Mouse (Mus musculus) cerebellum, adult 11 months (tissue): ENCODE results near the gene Gm9945.

Experiments used
- DNase-seq: peaks from one replicate; pipeline ENCODE4 v3.0.0; 2022

Gene Gm9945

GRCm38 (mm10) chr11:53496946-53497345, 17.0 kb downstream of the Gm9945 start:
- DNase-seq = no peak

DNA sequence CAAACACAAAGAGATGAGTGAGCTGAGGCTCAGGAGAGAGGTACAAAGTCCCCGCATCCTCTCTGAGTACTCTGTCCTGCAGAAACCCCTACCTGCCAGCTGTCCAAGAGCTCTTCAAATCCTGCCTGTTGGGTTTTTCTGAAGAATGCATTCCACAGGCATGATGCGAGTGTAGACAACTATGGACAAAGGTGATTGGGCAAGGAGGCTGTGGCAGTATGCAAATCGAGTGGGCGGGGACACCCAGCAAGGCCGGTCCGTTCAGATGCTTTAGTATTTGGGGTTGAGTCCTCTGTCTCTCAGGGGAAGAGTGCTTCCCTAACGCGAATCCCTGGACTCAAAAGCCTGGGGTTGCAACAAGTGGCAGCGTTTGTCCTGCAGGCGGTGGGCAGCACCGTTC, 20.6 kb downstream of the Gm9945 start:
- DNase-seq = no peak

- DNase-seq = no peak
Measured at GRCm38 (mm10) chr11:53502039-53502765, 22.2 kb downstream of the Gm9945 start.

GRCm38 (mm10) chr11:53503738-53504137, 23.8 kb downstream of the Gm9945 start:
- no peak for DNase-seq

- peak; percentile 30 for DNase-seq
Measured at GRCm38 (mm10) chr11:53504376-53504775, 24.4 kb downstream of the Gm9945 start.

GRCm38 (mm10) chr11:53505026-53505663, 25.2 kb downstream of the Gm9945 start:
- DNase-seq = peak; percentile 94

DNA sequence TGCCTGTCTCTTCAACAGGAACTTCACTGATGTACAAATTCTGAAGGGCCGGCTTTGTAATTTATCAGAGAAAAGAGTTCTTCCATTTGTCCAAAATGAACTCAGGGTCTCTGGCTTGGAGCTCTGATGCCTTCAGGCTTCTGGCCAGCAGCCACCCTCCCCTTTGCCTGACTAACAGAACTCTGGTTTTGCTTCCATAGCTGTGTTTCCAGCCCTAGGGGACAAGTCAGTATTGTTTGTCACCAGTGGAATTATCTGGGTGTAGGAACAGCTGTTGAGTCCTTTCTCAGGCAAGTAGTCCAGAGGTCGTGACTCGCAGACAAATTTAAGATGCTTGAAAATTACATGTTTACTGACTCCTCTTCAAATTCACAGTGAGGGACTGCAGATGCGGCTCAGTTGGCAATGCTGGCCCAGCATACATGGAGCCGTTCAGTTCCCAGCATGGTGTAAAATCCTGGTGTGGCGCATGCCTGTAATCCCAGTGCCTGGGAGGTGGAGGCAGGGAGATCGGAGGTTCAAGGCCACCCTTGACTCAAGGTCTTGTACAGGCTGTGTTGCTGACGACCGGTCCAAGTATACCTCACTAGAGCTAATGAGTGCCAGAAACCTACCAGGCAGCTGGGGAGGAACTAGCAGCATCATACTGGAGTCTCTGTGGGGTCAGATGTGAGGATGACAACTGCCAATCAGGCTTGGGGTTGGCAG, 27.3 kb downstream of the Gm9945 start:
- peak; percentile 32 for DNase-seq

DNA sequence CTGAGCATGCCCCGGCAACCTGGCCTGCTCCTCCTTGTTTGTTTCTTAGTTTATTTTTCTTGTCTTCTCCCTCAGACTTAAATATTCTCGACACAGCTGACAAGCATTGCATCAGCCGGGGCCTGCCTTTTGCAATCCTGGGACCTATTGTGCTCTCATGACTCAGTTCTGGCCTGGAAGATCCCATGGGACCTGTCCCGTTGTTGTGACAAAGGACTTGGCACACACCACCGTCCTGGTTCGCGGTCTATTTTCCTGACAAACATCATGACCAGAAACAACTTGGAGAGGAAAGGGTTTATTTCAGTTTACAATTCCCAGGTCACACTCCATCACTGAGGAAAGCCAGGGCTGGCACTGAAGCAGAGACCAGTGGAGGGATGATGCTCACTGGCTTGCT, 28.2 kb downstream of the Gm9945 start:
- peak; percentile 41 for DNase-seq

- DNase-seq = no peak
Measured at GRCm38 (mm10) chr11:53508591-53508990, 28.6 kb downstream of the Gm9945 start.

- DNase-seq = no peak
Measured at GRCm38 (mm10) chr11:53510351-53510750, 30.4 kb downstream of the Gm9945 start.

DNA sequence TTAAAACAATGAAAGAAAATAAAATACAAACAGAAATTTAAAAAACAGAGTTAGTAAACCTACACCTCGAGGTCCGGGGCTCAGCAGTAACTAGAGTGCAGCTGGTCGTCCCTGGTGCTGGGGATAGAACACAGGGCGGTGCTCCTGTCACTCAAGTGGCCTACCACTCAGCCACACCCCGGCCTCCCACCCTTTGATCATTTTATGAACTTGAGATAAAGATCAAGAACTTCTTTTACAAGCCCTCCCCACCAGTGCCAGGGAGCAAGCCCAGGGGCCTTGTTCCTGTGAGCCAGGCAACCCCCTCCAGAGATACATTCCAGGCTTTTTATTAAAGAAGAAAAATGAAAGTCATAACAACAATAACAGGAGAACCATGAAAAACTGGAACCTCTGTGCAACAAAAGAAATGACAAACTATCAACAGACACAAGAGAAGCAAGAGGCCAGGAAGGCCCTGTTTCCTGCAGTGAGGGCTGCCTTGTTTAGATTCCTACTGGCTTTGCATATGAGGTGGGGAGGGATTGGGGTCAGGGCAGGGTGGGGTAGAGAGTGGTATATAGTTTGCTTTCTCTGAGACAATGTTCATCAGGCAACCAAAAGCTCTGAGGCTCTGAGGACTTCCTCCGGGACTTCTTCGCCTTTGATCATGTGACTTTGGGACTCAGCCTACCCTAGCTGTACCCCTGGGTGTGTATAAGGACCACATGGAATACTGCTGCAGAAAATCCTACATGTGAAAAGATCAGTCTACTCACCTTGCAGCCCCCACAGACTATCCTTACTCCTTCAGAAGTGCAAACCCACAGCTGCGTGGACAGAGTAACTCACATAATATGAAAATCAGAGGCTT, 37.0 kb downstream of the Gm9945 start:
- DNase-seq = no peak

DNA sequence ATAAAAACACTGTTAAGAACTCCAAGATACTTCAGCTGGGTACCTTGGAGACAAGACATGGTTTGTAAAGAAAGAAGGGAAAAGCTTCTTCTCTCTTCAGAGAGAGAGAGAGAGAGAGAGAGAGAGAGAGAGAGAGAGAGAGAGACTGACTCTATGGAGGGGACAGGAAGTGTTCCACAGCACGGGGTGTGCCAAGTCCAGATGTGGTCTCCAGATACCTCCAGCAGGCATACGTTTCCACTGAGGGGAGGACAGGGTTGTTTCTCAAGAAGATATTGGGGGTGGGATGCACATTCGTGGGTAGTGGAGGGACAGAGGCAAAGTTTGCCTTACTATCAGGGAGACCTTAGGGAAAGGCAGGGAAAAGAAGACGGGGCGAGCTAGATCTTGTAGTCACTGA, 38.8 kb downstream of the Gm9945 start:
- no peak for DNase-seq

GRCm38 (mm10) chr11:53519207-53520121, 39.5 kb downstream of the Gm9945 start, which contains the start of gene Sept8:
Gene Sept8, plus strand, starts transcription at chr11:53519257.
- DNase-seq = peak; percentile 73

DNA sequence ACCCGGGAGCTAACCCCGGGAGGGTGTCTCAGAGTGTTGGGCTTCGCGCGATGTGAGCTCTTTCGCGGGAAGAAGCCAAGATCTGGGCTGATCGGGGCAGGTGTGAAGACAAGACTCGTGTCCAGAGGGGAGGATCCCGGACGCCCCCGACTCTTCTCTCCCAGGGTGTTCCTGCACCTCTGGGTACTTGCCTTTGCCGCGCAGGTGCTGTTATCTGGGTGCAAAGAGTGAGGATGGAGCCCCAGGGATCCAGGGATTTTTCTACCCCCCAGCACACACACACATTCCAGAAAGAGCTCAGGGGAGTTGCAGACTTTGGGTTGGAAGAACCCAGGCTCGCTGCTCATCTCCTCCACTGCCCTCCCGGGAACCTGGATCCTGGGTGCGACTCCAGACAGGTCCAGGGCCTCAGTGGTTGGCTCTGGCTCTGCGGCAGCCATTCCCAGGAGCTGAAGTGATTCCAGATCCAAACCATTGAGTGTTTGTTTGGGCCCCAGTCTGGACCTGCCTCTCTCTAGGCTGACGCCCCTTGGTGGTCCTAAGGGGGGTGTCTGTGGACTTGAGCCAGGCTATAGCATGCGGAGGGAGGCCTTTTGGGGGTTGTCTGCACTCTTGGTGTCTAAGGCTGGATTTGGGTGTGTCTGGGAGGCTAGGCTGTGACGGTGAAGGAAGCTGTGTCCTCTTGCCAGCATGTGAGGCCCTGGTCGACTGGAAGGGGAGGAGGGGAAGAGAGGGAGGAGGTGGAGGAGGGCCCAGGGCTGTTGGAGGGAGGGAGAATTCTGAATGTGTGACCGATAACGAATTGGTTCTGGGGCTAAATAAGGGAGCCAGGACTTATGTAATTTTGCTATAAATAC, 40.4 kb downstream of the Gm9945 start:
- peak; percentile 74 for DNase-seq

- no peak for DNase-seq
Measured at GRCm38 (mm10) chr11:53521120-53521820, 41.3 kb downstream of the Gm9945 start.

GRCm38 (mm10) chr11:53521821-53522131, 41.8 kb downstream of the Gm9945 start:
- DNase-seq = no peak

DNA sequence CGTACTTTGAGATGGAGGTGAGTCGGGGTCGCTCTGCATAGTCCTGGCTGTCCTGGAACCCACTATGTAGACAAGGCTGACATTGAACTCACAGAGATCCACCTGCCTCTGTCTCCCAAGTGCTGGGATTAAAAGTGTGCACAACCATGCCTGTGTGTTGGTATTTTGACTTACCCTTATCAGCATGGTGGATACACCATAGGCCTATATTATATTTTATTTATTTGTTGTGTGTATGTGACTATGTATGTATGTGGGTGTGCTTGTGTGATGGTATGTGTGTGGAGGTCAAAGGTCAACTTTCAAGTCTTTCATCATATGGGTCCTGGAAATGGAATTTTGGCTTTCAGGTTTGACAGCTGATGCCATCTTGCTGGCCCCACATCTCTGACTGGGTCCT, 42.4 kb downstream of the Gm9945 start:
- DNase-seq = no peak

DNA sequence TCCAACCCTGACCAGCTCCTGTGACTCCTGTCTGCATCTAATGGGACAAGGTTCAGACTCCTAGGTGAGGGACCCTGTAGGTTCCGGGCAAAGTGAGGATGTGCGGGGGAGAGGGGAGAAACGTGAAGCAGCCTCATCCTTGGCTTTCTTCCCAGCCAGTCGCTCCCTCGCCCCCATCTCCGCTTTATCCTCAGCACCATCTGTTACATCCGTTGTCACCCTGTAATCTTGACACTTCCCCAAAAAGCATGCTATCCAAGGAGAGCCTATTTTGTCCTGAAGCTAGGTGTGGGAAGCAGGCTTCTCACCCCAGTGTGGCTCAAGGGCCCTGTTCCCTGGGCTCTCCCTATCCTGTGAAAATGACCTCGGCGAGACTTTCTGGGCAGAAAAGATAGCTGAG, 43.0 kb downstream of the Gm9945 start:
- DNase-seq = peak; percentile 78

- DNase-seq = no peak
Measured at GRCm38 (mm10) chr11:53523545-53524405, 43.8 kb downstream of the Gm9945 start.
